Mouse (Mus musculus): ENCODE data around the gene Hmga1b. TPM values are rescaled to one million over a fixed set of nuclear protein-coding genes. Genes with fewer than 3 reads are reported as not detected.

Hmga1b gene
- total RNA-seq, 2 experiments from 2014 or later = 26.7 to 27.1 TPM

Other genes with a start within 250 kb of the Hmga1b start
- gene Gcgr, start 232.1 kb upstream of the Hmga1b start, total RNA-seq (2021) = under 1 TPM in 1 of 2 experiments, not detected in 1; 0.26 TPM
- gene Mcrip1, start 213.1 kb upstream of the Hmga1b start, total RNA-seq (2021) = 10 to 100 TPM; 74.0 to 81.3 TPM
- gene Ppp1r27, start 211.7 kb upstream of the Hmga1b start, total RNA-seq (2021) = 10 to 100 TPM; 80.7 to 99.3 TPM
- 100 to 1,000 TPM; 527 to 538 TPM for gene P4hb, start 189.5 kb upstream of the Hmga1b start, total RNA-seq (2021)
- 100 to 1,000 TPM; 278 to 300 TPM for gene Arhgdia, start 181.2 kb upstream of the Hmga1b start, total RNA-seq (2021)
- 100 to 1,000 TPM; 112 to 113 TPM for gene Alyref, start 164.4 kb upstream of the Hmga1b start, total RNA-seq (2021)
- 10 to 100 TPM; 72.5 to 86.2 TPM for gene Anapc11, start 164.4 kb upstream of the Hmga1b start, total RNA-seq (2021)
- 1 to 10 TPM in 1 of 2 experiments, not detected in 1; 1.3 TPM for gene Npb, start 154.3 kb upstream of the Hmga1b start, total RNA-seq (2021)
- gene Pcyt2, start 144.9 kb upstream of the Hmga1b start, total RNA-seq (2021) = 10 to 100 TPM; 36.6 to 41.4 TPM
- gene Sirt7, start 137.6 kb upstream of the Hmga1b start, total RNA-seq (2021) = 10 to 100 TPM; 12.2 to 12.6 TPM
- 10 to 100 TPM; 36.7 to 42.6 TPM for gene Mafg, start 129.2 kb upstream of the Hmga1b start, total RNA-seq (2021)
- gene Pycr1, start 119.0 kb upstream of the Hmga1b start, total RNA-seq (2021) = 10 to 100 TPM; 27.6 to 29.0 TPM
- 10 to 100 TPM; 81.2 to 83.4 TPM for gene Myadml2, start 114.6 kb upstream of the Hmga1b start, total RNA-seq (2021)
- 1 to 10 TPM; 1.2 to 1.7 TPM for gene Notum, start 101.6 kb upstream of the Hmga1b start, total RNA-seq (2021)
- 10 to 100 TPM; 48.6 to 55.3 TPM for gene Aspscr1, start 89.8 kb upstream of the Hmga1b start, total RNA-seq (2021)
- 10 to 100 TPM; 33.7 to 48.7 TPM for gene Cenpx, start 49.1 kb upstream of the Hmga1b start, total RNA-seq (2021)
- gene Lrrc45, start 48.9 kb upstream of the Hmga1b start, total RNA-seq (2021) = 10 to 100 TPM; 16.0 to 21.0 TPM
- gene Rac3, start 41.3 kb upstream of the Hmga1b start, total RNA-seq (2021) = 1 to 10 TPM; 2.5 to 4.8 TPM
- 1 to 10 TPM; 4.8 to 5.3 TPM for gene Dcxr, start 35.5 kb upstream of the Hmga1b start, total RNA-seq (2021)
- 10 to 100 TPM in 1 of 2 experiments, 1 to 10 TPM in 1; 9.5 to 10.4 TPM for gene Cbr2, start 30.7 kb upstream of the Hmga1b start, total RNA-seq (2021)
- 10 to 100 TPM in 1 of 2 experiments, 1 to 10 TPM in 1; 8.3 to 10.9 TPM for gene Rfng, start 21.4 kb downstream of the Hmga1b start, total RNA-seq (2021)
- gene Gps1, start 21.5 kb downstream of the Hmga1b start, total RNA-seq (2021) = 10 to 100 TPM; 67.1 to 70.9 TPM
- 10 to 100 TPM; 37.8 TPM for gene Dus1l, start 33.6 kb downstream of the Hmga1b start, total RNA-seq (2021)
- gene Fasn, start 61.8 kb downstream of the Hmga1b start, total RNA-seq (2021) = 10 to 100 TPM; 48.6 to 49.9 TPM
- 1 to 10 TPM; 6.2 TPM for gene Ccdc57, start 170.1 kb downstream of the Hmga1b start, total RNA-seq (2021)
- 100 to 1,000 TPM; 151 to 160 TPM for gene Slc16a3, start 185.7 kb downstream of the Hmga1b start, total RNA-seq (2021)
- gene Csnk1d, start 228.5 kb downstream of the Hmga1b start, total RNA-seq (2021) = 100 to 1,000 TPM in 1 of 2 experiments, 10 to 100 TPM in 1; 85.4 to 111 TPM

Measured in gastrocnemius, postnatal 4 days (tissue).